In the genomic region with DNA sequence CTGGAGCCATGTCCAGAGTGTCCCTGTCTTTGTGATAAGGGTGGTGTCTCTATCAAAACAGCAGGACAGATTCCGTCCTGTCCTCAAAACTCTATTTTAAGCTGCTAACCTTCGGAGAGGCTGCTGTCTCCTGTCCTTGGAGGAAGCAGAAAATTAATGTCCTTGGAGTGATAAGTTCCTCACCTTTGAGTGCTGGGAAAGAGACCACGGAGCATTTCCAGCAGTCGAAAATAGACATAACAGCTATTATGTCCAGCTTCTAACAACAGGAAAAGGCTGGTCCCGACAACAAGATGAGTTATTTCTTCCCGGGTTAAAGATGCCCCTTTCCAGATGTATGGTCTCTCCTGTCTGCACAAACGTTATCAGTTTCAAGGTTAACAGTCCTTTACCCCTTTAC, we compare ENCODE assay signal across 34 mouse cellular contexts. TPM values are rescaled to one million over a fixed set of nuclear protein-coding genes. Genes with fewer than 3 reads are reported as not detected.
"Had no signal": no experiment of that assay in that cellular context is flagged by ENCODE, and none has a peak within 500 bp of the region (broad histone marks: within the 10 kb centered on the region; RNA-seq: fewer than 3 reads in every experiment).

No protein-coding gene starts in this region.

- H3K4me3 ChIP-seq: heart, adult 2 months; heart, embryonic 10.5 days; heart, embryonic 12.5 days; heart, embryonic 13.5 days; heart, embryonic 15.5 days; hindbrain, embryonic 10.5 days; hindbrain, embryonic 12.5 days; hindbrain, embryonic 13.5 days; hindbrain, embryonic 15.5 days; intestine, embryonic 15.5 days; kidney, embryonic 15.5 days; layer of hippocampus, adult 2 months; left cerebral cortex, adult 2 months had no signal

- H3K27me3 ChIP-seq: hindbrain, embryonic 15.5 days had no signal

- H3K36me3 ChIP-seq: heart, embryonic 10.5 days; heart, embryonic 12.5 days; heart, embryonic 13.5 days; heart, embryonic 15.5 days; hindbrain, embryonic 10.5 days; hindbrain, embryonic 12.5 days; hindbrain, embryonic 13.5 days; hindbrain, embryonic 15.5 days; intestine, embryonic 15.5 days; kidney, embryonic 15.5 days had no signal

- H3K27ac ChIP-seq: heart, adult 2 months; heart, embryonic 10.5 days; heart, embryonic 13.5 days; heart, embryonic 15.5 days; hindbrain, embryonic 10.5 days; hindbrain, embryonic 12.5 days; hindbrain, embryonic 13.5 days; hindbrain, embryonic 14.5 days; hindbrain, embryonic 15.5 days; hindbrain, postnatal 0 days; intestine, embryonic 15.5 days; kidney, embryonic 15.5 days; kidney, postnatal 0 days; layer of hippocampus, adult 2 months; left cerebral cortex, adult 2 months had no signal

- DNase-seq: heart, adult 2 months; heart, postnatal 10 days; heart, postnatal 14 days; heart, postnatal 36 days; heart, postnatal 4 days; kidney, adult 18-20 months; kidney, postnatal 14 days; layer of hippocampus, adult 9-11 months; layer of hippocampus, postnatal 36 days had no signal

RNA-seq across cellular contexts. Expression of gene Lmtk3, which starts 8.3 kb away (rescaled TPM):
- polyA plus RNA-seq: heart, embryonic 15.5 days; heart, postnatal 0 days had no signal

RNA-seq across cellular contexts. Expression of gene Kcnj14, which starts 49.3 kb away (rescaled TPM):
- polyA plus RNA-seq: inflammation-experienced regulatory T-cells, adult 6 months had no signal

RNA-seq across cellular contexts. Expression of gene Spaca4, which starts 49.6 kb away (rescaled TPM):
- polyA plus RNA-seq: heart, adult 2 months; heart, embryonic 10.5 days; heart, embryonic 11.5 days; heart, embryonic 12.5 days; heart, embryonic 13.5 days; heart, embryonic 14.5 days; heart, embryonic 15.5 days; heart, embryonic 16.5 days; heart, postnatal 0 days; hindbrain, embryonic 10.5 days; hindbrain, embryonic 11.5 days; hindbrain, embryonic 12.5 days; hindbrain, embryonic 13.5 days; hindbrain, embryonic 14.5 days; hindbrain, embryonic 15.5 days; hindbrain, embryonic 16.5 days; hindbrain, postnatal 0 days; inflammation-experienced regulatory T-cells, adult 6 months; kidney, embryonic 14.5 days; kidney, embryonic 15.5 days; kidney, embryonic 16.5 days; kidney, postnatal 0 days; large intestine, adult 2 months had no signal
